Mouse (Mus musculus) kidney, adult 9 months (tissue): Measurements from ENCODE around the gene Flad1.
A peak's percentile ranks its signal among the peaks of the same experiment; 100 is the strongest.

ENCODE experiments used
- DNase-seq: peaks from one replicate; pipeline ENCODE4 v3.0.0; 2022

The Flad1 gene

GRCm38 (mm10) chr3:89394894-89395256 is 16.8 kb downstream of the Flad1 start:
- DNase-seq, result peak; percentile 94

GRCm38 (mm10) chr3:89394006-89394893 is 17.4 kb downstream of the Flad1 start, which contains the start of gene Zbtb7b:
TSS of gene Zbtb7b (minus strand) at chr3:89394776.
- DNase-seq, result peak; percentile 94

GRCm38 (mm10) chr3:89393605-89394004 is 18.1 kb downstream of the Flad1 start:
- DNase-seq, result peak; percentile 99

GRCm38 (mm10) chr3:89392871-89393311 is 18.8 kb downstream of the Flad1 start:
- DNase-seq, result peak; percentile 60

- peak; percentile 80 for DNase-seq
Measured at GRCm38 (mm10) chr3:89391663-89392511, 19.8 kb downstream of the Flad1 start.

- no peak for DNase-seq
Measured at GRCm38 (mm10) chr3:89390699-89391662, 20.7 kb downstream of the Flad1 start.

- DNase-seq, result peak; percentile 50
Measured at GRCm38 (mm10) chr3:89390111-89390515, 21.6 kb downstream of the Flad1 start.

GRCm38 (mm10) chr3:89388901-89389740 is 22.5 kb downstream of the Flad1 start:
- DNase-seq, result peak; percentile 54

- peak; percentile 69 for DNase-seq
Measured at GRCm38 (mm10) chr3:89388134-89388881, 23.4 kb downstream of the Flad1 start.

- DNase-seq, result no peak
Measured at GRCm38 (mm10) chr3:89387632-89388031, 24.0 kb downstream of the Flad1 start.

GRCm38 (mm10) chr3:89386438-89387420 is 24.9 kb downstream of the Flad1 start:
- DNase-seq, result no peak

GRCm38 (mm10) chr3:89385451-89385850 is 26.2 kb downstream of the Flad1 start:
- DNase-seq, result no peak

- no peak for DNase-seq
Measured at GRCm38 (mm10) chr3:89384331-89385076, 27.2 kb downstream of the Flad1 start.

- DNase-seq, result no peak
Measured at GRCm38 (mm10) chr3:89383651-89384255, 27.9 kb downstream of the Flad1 start.

GRCm38 (mm10) chr3:89382950-89383349 is 28.7 kb downstream of the Flad1 start:
- no peak for DNase-seq

- no peak for DNase-seq
Measured at GRCm38 (mm10) chr3:89382033-89382882, 29.4 kb downstream of the Flad1 start.

GRCm38 (mm10) chr3:89381233-89381632 is 30.4 kb downstream of the Flad1 start:
- DNase-seq, result no peak
